Mouse (Mus musculus): ENCODE measurements around the gene Olfr247. TPM values are rescaled to one million over a fixed set of nuclear protein-coding genes. Genes with fewer than 3 reads are reported as not detected.
"Not testable (repeated sequence)": the region's sequence is repeated elsewhere in the genome, so short reads cannot be mapped to it uniquely, and the experiment has no call there.

Olfr247 gene
- not detected for total RNA-seq (2021)
- long read RNA-seq, experiment 1, result 0 reads
- long read RNA-seq, experiment 2, result 0 reads

GRCm38 (mm10) chr10:129976040-129976439, at the start of gene Olfr247:
Olfr247 (minus strand) TSS chr10:129976140.
- intact Hi-C loops (cut with DNase I); DNase-seq: not testable (repeated sequence)

GRCm38 (mm10) chr10:130012321-130012720, 36.4 kb upstream of the Olfr247 start, which contains the start of gene Olfr820:
Olfr820 (plus strand) TSS chr10:130012621.
- no peak for DNase-seq
- intact Hi-C loops (cut with DNase I), result no loop called here

- intact Hi-C loops (cut with DNase I); DNase-seq: not testable (repeated sequence)
These were observed 29.4 kb upstream of the Olfr247 start for GRCm38 (mm10) chr10:130005366-130005765.

GRCm38 (mm10) chr10:130004104-130004503, 28.2 kb upstream of the Olfr247 start:
- not testable (repeated sequence) for DNase-seq

GRCm38 (mm10) chr10:129984962-129985361, 9.0 kb upstream of the Olfr247 start, which contains the start of gene Gm10310:
Gm10310 (minus strand) TSS chr10:129985062.
- DNase-seq; intact Hi-C loops (cut with DNase I): not testable (repeated sequence)

More at GRCm38 (mm10) chr10:130004104-130004503, 28.2 kb upstream of the Olfr247 start:
- intact Hi-C loops (cut with DNase I), result not testable (repeated sequence)

- intact Hi-C loops (cut with DNase I); DNase-seq: not testable (repeated sequence)
These were observed 5.9 kb upstream of the Olfr247 start for GRCm38 (mm10) chr10:129981867-129982266.

- DNase-seq; intact Hi-C loops (cut with DNase I): not testable (repeated sequence)
These were observed 2.9 kb downstream of the Olfr247 start for GRCm38 (mm10) chr10:129972994-129973393.

- intact Hi-C loops (cut with DNase I), result not testable (repeated sequence)
These were observed 8.8 kb downstream of the Olfr247 start, which contains the start of gene Olfr819 for GRCm38 (mm10) chr10:129967166-129967565. Olfr819 (minus strand) TSS chr10:129967266.

GRCm38 (mm10) chr10:129966232-129966631, 9.7 kb downstream of the Olfr247 start:
- DNase-seq; intact Hi-C loops (cut with DNase I): not testable (repeated sequence)

More at GRCm38 (mm10) chr10:129967166-129967565, 8.8 kb downstream of the Olfr247 start, which contains the start of gene Olfr819:
- DNase-seq, result not testable (repeated sequence)

- DNase-seq, result no peak
- intact Hi-C loops (cut with DNase I), result no loop called here
These were observed 26.9 kb downstream of the Olfr247 start, which contains the start of gene Olfr818 for GRCm38 (mm10) chr10:129949000-129949399. Olfr818 (minus strand) TSS chr10:129949100.

Other genes with a start within 250 kb of the Olfr247 start
- not detected for gene Olfr805, start 246.8 kb downstream of the Olfr247 start, total RNA-seq (2021)
- gene Olfr806, start 234.2 kb downstream of the Olfr247 start, total RNA-seq (2021), result not detected
- not detected for gene Olfr807, start 218.3 kb downstream of the Olfr247 start, total RNA-seq (2021)
- gene Olfr808, start 210.7 kb downstream of the Olfr247 start, total RNA-seq (2021), result not detected
- not detected for gene Olfr809, start 201.5 kb downstream of the Olfr247 start, total RNA-seq (2021)
- gene Olfr810, start 181.2 kb downstream of the Olfr247 start, total RNA-seq (2021), result not detected
- not detected for gene Olfr811, start 171.7 kb downstream of the Olfr247 start, total RNA-seq (2021)
- gene Olfr812, start 130.0 kb downstream of the Olfr247 start, total RNA-seq (2021), result not detected
- gene Olfr813, start 120.8 kb downstream of the Olfr247 start, total RNA-seq (2021), result not detected
- not detected for gene Olfr814, start 96.3 kb downstream of the Olfr247 start, total RNA-seq (2021)
- gene Olfr815, start 70.3 kb downstream of the Olfr247 start, total RNA-seq (2021), result not detected
- not detected for gene Olfr816, start 60.5 kb downstream of the Olfr247 start, total RNA-seq (2021)
- gene Olfr818, start 27.0 kb downstream of the Olfr247 start, total RNA-seq (2021), result not detected
- not detected for gene Olfr819, start 8.9 kb downstream of the Olfr247 start, total RNA-seq (2021)
- not detected for gene Gm10310, start 8.9 kb upstream of the Olfr247 start, total RNA-seq (2021)
- gene Olfr820, start 36.5 kb upstream of the Olfr247 start, total RNA-seq (2021), result not detected
- not detected for gene Olfr821, start 54.2 kb upstream of the Olfr247 start, total RNA-seq (2021)
- gene Olfr822, start 95.1 kb upstream of the Olfr247 start, total RNA-seq (2021), result not detected
- gene Olfr823, start 139.2 kb upstream of the Olfr247 start, total RNA-seq (2021), result not detected
- gene Olfr824, start 153.9 kb upstream of the Olfr247 start, total RNA-seq (2021), result not detected
- not detected for gene Olfr825, start 190.6 kb upstream of the Olfr247 start, total RNA-seq (2021)
- gene Olfr826, start 208.0 kb upstream of the Olfr247 start, total RNA-seq (2021), result not detected
- gene Olfr827, start 238.3 kb upstream of the Olfr247 start, total RNA-seq (2021), result not detected

All from gastrocnemius, postnatal 36 days (tissue).